Mouse (Mus musculus) testis, adult 2 months (tissue): Measurements from ENCODE around the gene Csf3.

Source experiments
- CTCF ChIP-seq: fragments of 200-500 bp; IDR thresholded peaks from 2 replicates; pipeline ENCODE4 v1.5.1; 2012; ENCODE audit warnings: low read depth, mild to moderate bottlenecking, inconsistent platforms, low read length, moderate library complexity; ENCODE audit not compliant: control insufficient read depth, insufficient read depth, insufficient replicate concordance
- POLR2A ChIP-seq: fragments of 200-500 bp; IDR thresholded peaks from 2 replicates; pipeline ENCODE4 v1.6.1; 2012; ENCODE audit warnings: low read depth, mild to moderate bottlenecking, inconsistent platforms, low read length, moderate library complexity; ENCODE audit not compliant: control insufficient read depth

DNA sequence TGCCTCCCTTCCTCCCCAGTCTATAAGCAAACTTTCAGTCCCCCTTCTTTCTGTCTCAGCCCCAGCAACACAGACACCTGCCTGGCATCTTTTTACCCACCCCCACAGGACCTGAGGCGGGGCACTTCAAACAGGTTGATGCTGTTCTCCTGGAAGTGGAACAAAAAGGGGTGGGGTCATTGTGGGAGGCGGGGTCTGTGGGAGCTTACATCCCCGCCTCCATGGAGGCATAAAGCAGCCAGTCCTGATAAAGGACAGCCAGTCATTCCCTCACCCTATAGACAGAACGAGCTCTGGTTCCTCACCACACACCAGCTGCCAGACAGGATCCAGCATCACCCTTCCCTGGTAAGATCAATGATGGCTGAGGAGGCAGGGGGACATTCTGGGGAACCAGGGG is 37.0 kb upstream of the Csf3 start, which contains the start of gene Gsdma:
- TF ChIP-seq CTCF (no peak), POLR2A (no peak)
